Mouse (Mus musculus): ENCODE data around the gene Plekha8. TPM values are rescaled to one million over a fixed set of nuclear protein-coding genes. Genes with fewer than 3 reads are reported as not detected.
A peak's percentile ranks its signal among the peaks of the same experiment; 100 is the strongest.

Plekha8 gene
- total RNA-seq, 2 experiments from 2014 or later = 17.1 to 21.8 TPM

GRCm38 (mm10) chr6:54573218-54573955, 21.5 kb upstream of the Plekha8 start:
- no peak for DNase-seq (ENCODE audit: low spot score in 2 of 2)

- DNase-seq (ENCODE audit: low spot score in 2 of 2) = peak in 1 of 2 experiments; percentile 48
Observed at GRCm38 (mm10) chr6:54586175-54586574, 8.7 kb upstream of the Plekha8 start.

- no peak for DNase-seq (ENCODE audit: low spot score in 2 of 2)
Observed at GRCm38 (mm10) chr6:54586911-54587310, 8.0 kb upstream of the Plekha8 start.

- no peak for DNase-seq (ENCODE audit: low spot score in 2 of 2)
Observed at GRCm38 (mm10) chr6:54587683-54588082, 7.2 kb upstream of the Plekha8 start.

- no peak for DNase-seq (ENCODE audit: low spot score in 2 of 2)
Observed at GRCm38 (mm10) chr6:54588212-54588611, 6.7 kb upstream of the Plekha8 start.

GRCm38 (mm10) chr6:54590691-54591090, 4.2 kb upstream of the Plekha8 start:
- DNase-seq (ENCODE audit: low spot score in 2 of 2) = no peak

GRCm38 (mm10) chr6:54591778-54592177, 3.1 kb upstream of the Plekha8 start:
- DNase-seq (ENCODE audit: low spot score in 2 of 2) = no peak

- peak; percentile 85 for DNase-seq (ENCODE audit: low spot score in 2 of 2)
Observed at GRCm38 (mm10) chr6:54592938-54593535, 1.9 kb upstream of the Plekha8 start.

GRCm38 (mm10) chr6:54593766-54594468, 994 bp upstream of the Plekha8 start:
- no peak for DNase-seq (ENCODE audit: low spot score in 2 of 2)

GRCm38 (mm10) chr6:54595330-54595878, 493 bp downstream of the Plekha8 start:
- DNase-seq (ENCODE audit: low spot score in 2 of 2) = no peak

- DNase-seq (ENCODE audit: low spot score in 2 of 2) = no peak
Observed at GRCm38 (mm10) chr6:54597208-54597607, 2.3 kb downstream of the Plekha8 start, which contains the start of gene Fkbp14. Fkbp14 (minus strand) TSS chr6:54597308.

GRCm38 (mm10) chr6:54597711-54598110, 2.8 kb downstream of the Plekha8 start:
- no peak for DNase-seq (ENCODE audit: low spot score in 2 of 2)

- DNase-seq (ENCODE audit: low spot score in 2 of 2) = no peak
Observed at GRCm38 (mm10) chr6:54600681-54601347, 5.9 kb downstream of the Plekha8 start.

- no peak for DNase-seq (ENCODE audit: low spot score in 2 of 2)
Observed at GRCm38 (mm10) chr6:54602891-54603290, 8.0 kb downstream of the Plekha8 start.

GRCm38 (mm10) chr6:54604001-54604715, 9.2 kb downstream of the Plekha8 start:
- peak in 1 of 2 experiments; percentile 38 for DNase-seq (ENCODE audit: low spot score in 2 of 2)

GRCm38 (mm10) chr6:54606241-54606640, 11.3 kb downstream of the Plekha8 start:
- no peak for DNase-seq (ENCODE audit: low spot score in 2 of 2)

GRCm38 (mm10) chr6:54617363-54617762, 22.5 kb downstream of the Plekha8 start:
- no peak for DNase-seq (ENCODE audit: low spot score in 2 of 2)

GRCm38 (mm10) chr6:54619530-54619929, 24.6 kb downstream of the Plekha8 start:
- no peak for DNase-seq (ENCODE audit: low spot score in 2 of 2)

- no peak for DNase-seq (ENCODE audit: low spot score in 2 of 2)
Observed at GRCm38 (mm10) chr6:54620357-54620756, 25.4 kb downstream of the Plekha8 start.

- no peak for DNase-seq (ENCODE audit: low spot score in 2 of 2)
Observed at GRCm38 (mm10) chr6:54628381-54628780, 33.5 kb downstream of the Plekha8 start.
